Mouse (Mus musculus): ENCODE data around the gene Mdm4. TPM values are rescaled to one million over a fixed set of nuclear protein-coding genes. Genes with fewer than 3 reads are reported as not detected.

Mdm4 gene
- polyA plus RNA-seq (2017; shearing (Covaris generic)), result 124 TPM

DNA sequence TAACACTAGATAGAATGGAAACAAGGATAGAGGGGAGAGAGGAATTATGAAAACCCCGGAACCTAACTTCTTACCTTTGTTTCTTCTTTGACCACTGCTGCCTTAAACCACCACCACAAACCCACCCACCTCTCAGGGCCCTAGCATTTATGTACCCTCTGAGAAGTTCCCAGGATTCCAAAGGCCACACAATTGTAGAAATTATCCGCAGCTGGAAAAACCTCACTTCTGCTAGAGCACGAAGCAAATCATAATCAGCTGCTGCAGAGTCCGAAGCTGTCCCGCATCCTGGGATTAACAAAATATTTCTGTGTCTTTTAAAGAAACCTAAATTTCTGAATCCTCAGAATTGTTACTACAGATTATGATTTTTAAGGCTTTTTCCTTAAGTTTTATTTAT is at the start of gene Mdm4:
Gene Mdm4 (minus strand): TSS at position 101 of the 400 bp plus-strand sequence.

DNA sequence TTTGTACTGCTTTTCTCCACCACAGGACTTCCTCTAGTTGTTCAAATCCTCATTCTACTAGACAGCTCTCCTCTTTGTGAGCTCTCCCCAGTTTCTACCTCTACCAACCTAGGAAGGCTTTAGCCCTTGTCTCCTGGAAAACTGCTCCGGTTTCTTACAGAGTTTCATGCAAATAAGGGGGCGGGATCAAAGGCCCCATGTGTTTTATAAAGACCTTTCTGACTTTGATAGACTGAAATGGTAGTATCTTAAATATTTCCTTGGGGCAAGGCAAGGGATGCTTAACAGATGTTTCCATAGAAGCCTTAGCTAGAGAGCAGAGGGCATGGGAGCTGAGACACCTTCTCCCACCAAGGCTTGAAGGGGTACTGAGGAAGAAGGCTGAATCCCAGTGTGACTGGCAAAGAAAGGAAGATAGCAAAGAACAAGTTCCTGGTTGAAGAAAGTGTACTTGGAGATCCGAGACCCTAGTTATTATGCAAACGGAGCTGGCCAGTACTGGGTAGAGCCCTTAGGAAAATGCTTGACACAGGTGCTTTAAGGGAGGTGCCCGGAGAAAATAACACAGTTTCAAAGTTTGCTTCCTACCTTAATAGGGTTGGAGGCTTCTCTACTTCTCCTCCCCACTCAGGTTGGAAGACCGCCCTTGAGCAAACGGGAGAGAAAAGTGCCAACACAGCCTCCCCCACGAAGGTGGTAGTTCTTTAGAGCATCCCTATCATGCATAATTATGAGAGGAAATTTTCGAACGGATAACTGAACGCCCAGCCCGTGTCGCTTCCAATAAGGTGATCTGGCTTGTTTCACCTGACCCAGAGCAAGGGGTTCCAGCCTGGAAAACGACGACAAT is 14.9 kb upstream of the Mdm4 start, which contains the start of gene Pik3c2b:
Gene Pik3c2b (plus strand): TSS at position 657 of the 850 bp plus-strand sequence.

Other genes with a start within 250 kb of the Mdm4 start
- gene Lrrn2, start 150.3 kb downstream of the Mdm4 start, polyA plus RNA-seq (2017; shearing (Covaris generic)), result not detected
- gene Pik3c2b, start 15.1 kb upstream of the Mdm4 start, polyA plus RNA-seq (2017; shearing (Covaris generic)), result 0.23 TPM
- 51.8 TPM for gene Ppp1r15b, start 100.6 kb upstream of the Mdm4 start, polyA plus RNA-seq (2017; shearing (Covaris generic))
- gene Plekha6, start 133.6 kb upstream of the Mdm4 start, polyA plus RNA-seq (2017; shearing (Covaris generic)), result 0.93 TPM

Data from activated CD4-positive, CD25-positive, alpha-beta regulatory T cell, adult 9 weeks (primary cell).